Mouse (Mus musculus) heart, embryonic 14.5 days (tissue): ENCODE results near the gene Mgll. TPM values are rescaled to one million over a fixed set of nuclear protein-coding genes. Genes with fewer than 3 reads are reported as not detected.

Source experiments
- ATAC-seq: fragments of 200-750 bp; cut with Nextera tagmentation; 2 replicates; pipeline ENCODE4 v1.8.0; 2017; ENCODE audit warnings: low read depth, moderate TSS enrichment; ENCODE audit not compliant: insufficient number of reproducible peaks, insufficient read depth, low FRiP score
- H3K27ac ChIP-seq, 2 experiments: fragments of 200-500 bp in 1 of 2; fragments of 300-500 bp in 1 of 2; sonication (generic) in 1 of 2; replicated peaks in 1 of 2; 2 replicates each; pipeline ENCODE4 v1.5.1; 2012 to 2014; ENCODE audit warnings: low read depth in 2 of 2, low read length in 2 of 2, control low read depth in 1 of 2, mild to moderate bottlenecking in 1 of 2, mixed read lengths in 1 of 2; ENCODE audit not compliant: control insufficient read depth in 1 of 2, insufficient read depth in 1 of 2
- H3K27me3 ChIP-seq: fragments of 300-500 bp; sonication (generic); 2 replicates; pipeline ENCODE4 v1.6.1; 2014; ENCODE audit warnings: mild to moderate bottlenecking, low read length, control low read depth; ENCODE audit not compliant: control insufficient read depth, insufficient read depth
- H3K36me3 ChIP-seq: fragments of 300-500 bp; sonication (generic); 2 replicates; pipeline ENCODE4 v1.6.1; 2014; ENCODE audit warnings: mild to moderate bottlenecking, control low read depth, low read length, mixed read lengths; ENCODE audit not compliant: control insufficient read depth, insufficient read depth
- H3K4me1 ChIP-seq, 2 experiments: fragments of 200-500 bp in 1 of 2; fragments of 300-500 bp in 1 of 2; sonication (generic) in 1 of 2; 2 replicates each; pipeline ENCODE4 v1.6.1; 2012 to 2014; ENCODE audit warnings: low read length in 2 of 2, control low read depth in 1 of 2, mixed read lengths in 1 of 2; ENCODE audit not compliant: control insufficient read depth in 2 of 2, insufficient read depth in 2 of 2
- H3K4me2 ChIP-seq: fragments of 300-500 bp; sonication (generic); 2 replicates; pipeline ENCODE4 v1.6.1; 2014; ENCODE audit warnings: mild to moderate bottlenecking, low read length
- H3K4me3 ChIP-seq, 2 experiments: fragments of 200-500 bp in 1 of 2; fragments of 300-500 bp in 1 of 2; sonication (generic) in 1 of 2; 2 replicates each; pipeline ENCODE4 v1.5.1; 2012 to 2014; ENCODE audit warnings: low read length in 2 of 2, mild to moderate bottlenecking in 2 of 2, control low read depth in 1 of 2, low read depth in 1 of 2, moderate library complexity in 1 of 2; ENCODE audit not compliant: control insufficient read depth in 1 of 2, insufficient read depth in 1 of 2
- H3K9ac ChIP-seq: fragments of 300-500 bp; sonication (generic); 2 replicates; pipeline ENCODE4 v1.6.1; 2014; ENCODE audit warnings: mild to moderate bottlenecking, low read length
- H3K9me3 ChIP-seq: fragments of 300-500 bp; sonication (generic); 2 replicates; pipeline ENCODE4 v1.6.1; 2016; ENCODE audit warnings: low read length, control low read depth; ENCODE audit not compliant: control insufficient read depth
- WGBS: fragments of 180-500 bp; shearing (Covaris S2); extraction: QIAGEN DNeasy Blood & Tissue Kit; methylation state at CpG from one replicate; pipeline ENCODE4 v1.1.7; 2014; 5-methylcytosine and 5-hydroxymethylcytosine counted together
- polyA plus RNA-seq: library from polyadenylated mRNA; unstranded; fragments of >200 nt; fragmentation: Nextera tagmentation; extraction: Ambion mirVana; gene quantifications from 2 replicates; pipeline ENCODE4 v1.2.1, GENCODE M21; 2014

The Mgll gene
- polyA plus RNA-seq, 1 experiment from 2014 or later = 28.7 TPM

GRCm38 (mm10) chr6:88741041-88741440 is 16.8 kb downstream of the Mgll start:
- H3K4me2 ChIP-seq = no peak overlapping the region
- no peak overlapping the region for H3K9ac ChIP-seq
- ATAC-seq = no peak
- H3K27ac ChIP-seq = no peak overlapping the region
- no peaks in the 10 kb centered on the region for H3K9me3 ChIP-seq
- 69% methylated on average over 3 of the region's 3 CpGs for WGBS
- H3K36me3 ChIP-seq = no peaks in the 10 kb centered on the region
- H3K27me3 ChIP-seq = no peaks in the 10 kb centered on the region
- H3K4me3 ChIP-seq = no peak overlapping the region
- peaks cover 0 to 6% of the 10 kb centered on the region in 2 experiments; a peak in 1 of 4 replicates for H3K4me1 ChIP-seq

GRCm38 (mm10) chr6:88741791-88742190 is 17.6 kb downstream of the Mgll start:
- ATAC-seq = no peak
- no peak overlapping the region for H3K9ac ChIP-seq
- no peak overlapping the region for H3K4me2 ChIP-seq
- no peaks in the 10 kb centered on the region for H3K27me3 ChIP-seq
- no peaks in the 10 kb centered on the region for H3K36me3 ChIP-seq
- no peak overlapping the region for H3K4me3 ChIP-seq
- no peak overlapping the region for H3K27ac ChIP-seq
- H3K4me1 ChIP-seq = peaks cover 0 to 6% of the 10 kb centered on the region in 2 experiments; a peak in 1 of 4 replicates
- H3K9me3 ChIP-seq = no peaks in the 10 kb centered on the region
- 80% methylated on average over 3 of the region's 3 CpGs for WGBS

GRCm38 (mm10) chr6:88742286-88743011 is 18.2 kb downstream of the Mgll start:
- H3K9me3 ChIP-seq = no peaks in the 10 kb centered on the region
- no peaks in the 10 kb centered on the region for H3K36me3 ChIP-seq
- H3K4me1 ChIP-seq = peaks cover 0 to 6% of the 10 kb centered on the region in 2 experiments; a peak in 1 of 4 replicates
- H3K4me3 ChIP-seq = no peak overlapping the region
- WGBS = 78% methylated on average over 9 of the region's 9 CpGs
- H3K27ac ChIP-seq = no peak overlapping the region
- no peak overlapping the region for H3K4me2 ChIP-seq
- no peaks in the 10 kb centered on the region for H3K27me3 ChIP-seq
- H3K9ac ChIP-seq = no peak overlapping the region
- ATAC-seq = no peak

GRCm38 (mm10) chr6:88743601-88744291 is 19.5 kb downstream of the Mgll start:
- 71% methylated on average over 14 of the region's 14 CpGs for WGBS
- Histone ChIP-seq H3K4me2 (no peak overlapping the region), H3K9me3 (no peaks in the 10 kb centered on the region), H3K27ac (no peak overlapping the region), H3K9ac (no peak overlapping the region), H3K36me3 (no peaks in the 10 kb centered on the region), H3K4me1 (peaks cover 0 to 6% of the 10 kb centered on the region in 2 experiments; a peak in 1 of 4 replicates), H3K4me3 (no peak overlapping the region), H3K27me3 (no peaks in the 10 kb centered on the region)
- no peak for ATAC-seq

- H3K27ac ChIP-seq = no peak overlapping the region
- H3K9me3 ChIP-seq = no peaks in the 10 kb centered on the region
- WGBS = 70% methylated on average over 10 of the region's 10 CpGs
- no peaks in the 10 kb centered on the region for H3K36me3 ChIP-seq
- H3K9ac ChIP-seq = no peak overlapping the region
- H3K4me2 ChIP-seq = no peak overlapping the region
- no peaks in the 10 kb centered on the region for H3K27me3 ChIP-seq
- no peak overlapping the region for H3K4me3 ChIP-seq
- H3K4me1 ChIP-seq = peaks cover 0 to 6% of the 10 kb centered on the region in 2 experiments; a peak in 1 of 4 replicates
- no peak for ATAC-seq
These were observed 20.8 kb downstream of the Mgll start for GRCm38 (mm10) chr6:88745027-88745426.

- WGBS = 71% methylated on average over 8 of the region's 8 CpGs
- H3K9me3 ChIP-seq = no peaks in the 10 kb centered on the region
- H3K4me3 ChIP-seq = no peak overlapping the region
- H3K4me1 ChIP-seq = peaks cover 0 to 6% of the 10 kb centered on the region in 2 experiments; a peak in 1 of 4 replicates
- ATAC-seq = no peak
- no peak overlapping the region for H3K4me2 ChIP-seq
- no peak overlapping the region for H3K27ac ChIP-seq
- H3K9ac ChIP-seq = no peak overlapping the region
- no peaks in the 10 kb centered on the region for H3K27me3 ChIP-seq
- H3K36me3 ChIP-seq = no peaks in the 10 kb centered on the region
These were observed 22.1 kb downstream of the Mgll start for GRCm38 (mm10) chr6:88746271-88746670.

GRCm38 (mm10) chr6:88747296-88748040 is 23.3 kb downstream of the Mgll start:
- no peak overlapping the region for H3K9ac ChIP-seq
- no peaks in the 10 kb centered on the region for H3K36me3 ChIP-seq
- H3K4me3 ChIP-seq = no peak overlapping the region
- H3K9me3 ChIP-seq = no peaks in the 10 kb centered on the region
- no peak for ATAC-seq
- H3K27ac ChIP-seq = no peak overlapping the region
- peaks cover 4 to 9% of the 10 kb centered on the region in 2 experiments for H3K4me1 ChIP-seq
- H3K27me3 ChIP-seq = no peaks in the 10 kb centered on the region
- 72% methylated on average over 12 of the region's 12 CpGs for WGBS
- H3K4me2 ChIP-seq = no peak overlapping the region
